Mouse (Mus musculus): Measurements from ENCODE around the gene Cox19.

DNA sequence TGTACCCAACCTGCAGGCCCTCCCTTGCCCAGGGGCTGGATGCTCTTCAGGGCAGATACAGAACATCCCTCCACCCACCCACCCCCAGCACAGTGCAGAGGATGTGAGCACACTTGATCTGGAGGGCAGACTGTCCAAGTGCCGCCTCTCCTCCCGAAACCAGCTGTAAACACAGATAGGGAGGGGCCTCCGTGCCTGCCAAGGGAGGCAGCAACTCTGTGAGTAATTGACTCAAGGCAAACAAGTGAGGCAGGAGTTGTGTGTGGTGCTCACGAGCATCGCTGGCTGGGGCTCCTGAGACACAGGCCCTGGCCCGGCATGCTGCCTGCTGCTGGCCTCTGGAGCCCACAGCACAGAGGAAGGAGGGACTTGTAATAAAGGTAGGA is 38.5 kb upstream of the Cox19 start:
- no peak for TF ChIP-seq CTCF (IDR thresholded peaks at IDR 0.05; ENCODE audit: borderline replicate concordance, insufficient read depth, low read length)
- no peak for TF ChIP-seq POLR2A (IDR thresholded peaks at IDR 0.05; ENCODE audit: low read depth, low read length)
